Mouse (Mus musculus) CH12.LX (cell line): ENCODE results near the gene Sphkap. TPM values are rescaled to one million over a fixed set of nuclear protein-coding genes. Genes with fewer than 3 reads are reported as not detected.

Source experiments
- DNase-seq: peaks from one replicate; pipeline ENCODE4 v3.0.0-alpha.2; 2013; ENCODE audit errors: extremely low read depth
- H3K27ac ChIP-seq: 2 replicates; pipeline ENCODE4 v1.5.1; 2012; ENCODE audit warnings: low read depth, mild to moderate bottlenecking, control low read depth, moderate library complexity; ENCODE audit not compliant: insufficient read depth
- H3K27me3 ChIP-seq: replicated peaks from 2 replicates; pipeline ENCODE3; 2012; ENCODE audit warnings: inconsistent platforms
- H3K36me3 ChIP-seq, 2 experiments: replicated peaks in 1 of 2; 2 replicates each; pipeline versions ENCODE3 to v1.6.1; 2012; ENCODE audit warnings: inconsistent platforms in 1 of 2, low read length in 1 of 2, mild to moderate bottlenecking in 1 of 2, mixed read lengths in 1 of 2, moderate library complexity in 1 of 2; ENCODE audit not compliant: control insufficient read depth in 1 of 2, insufficient read depth in 1 of 2
- H3K4me1 ChIP-seq, 2 experiments: 2 replicates each; pipeline ENCODE4 v1.6.1; 2012; ENCODE audit warnings: inconsistent platforms in 1 of 2, moderate library complexity in 1 of 2; ENCODE audit not compliant: insufficient read depth in 2 of 2, control insufficient read depth in 1 of 2
- H3K4me2 ChIP-seq: 2 replicates; pipeline ENCODE4 v1.6.1; 2012; ENCODE audit warnings: low read depth, mild to moderate bottlenecking, control low read depth; ENCODE audit not compliant: poor library complexity, insufficient read depth, severe bottlenecking
- H3K4me3 ChIP-seq, 3 experiments: fragments of 150-350 bp in 1 of 3; sonication (generic) in 1 of 3; replicated peaks in 1 of 3; 2 replicates each; pipeline versions ENCODE3 to v1.5.1; 2011 to 2012; ENCODE audit warnings: low read depth in 2 of 3, low read length in 2 of 3, mild to moderate bottlenecking in 2 of 3, moderate library complexity in 2 of 3, control low read depth in 1 of 3, improper control_type of control experiment in 1 of 3, inconsistent platforms in 1 of 3, mixed read lengths in 1 of 3; ENCODE audit not compliant: poor library complexity in 1 of 3
- H3K79me2 ChIP-seq: replicated peaks from 2 replicates; pipeline ENCODE4 v1.6.1; 2012; ENCODE audit warnings: mild to moderate bottlenecking, moderate library complexity; ENCODE audit not compliant: control insufficient read depth, poor library complexity, insufficient read depth, severe bottlenecking; ENCODE audit errors: extremely low read depth
- H3K9ac ChIP-seq: 2 replicates; pipeline ENCODE4 v1.6.1; 2012; ENCODE audit warnings: low read depth, mild to moderate bottlenecking, control low read depth, moderate library complexity; ENCODE audit not compliant: insufficient read depth
- H3K9me3 ChIP-seq: replicated peaks from 2 replicates; pipeline ENCODE3; 2012; ENCODE audit warnings: low read length, inconsistent platforms, mixed read lengths
- ELF1 ChIP-seq: IDR thresholded peaks from 2 replicates; pipeline ENCODE4 v1.6.1; 2014; ENCODE audit warnings: low read depth, mild to moderate bottlenecking, inconsistent platforms, low read length, improper control_type of control experiment
- MYC ChIP-seq: IDR thresholded peaks from 2 replicates; pipeline ENCODE4 v1.6.1; 2011; ENCODE audit warnings: low read depth, mild to moderate bottlenecking, improper control_type of control experiment, low read length
- POLR2AphosphoS2 ChIP-seq: IDR thresholded peaks from 2 replicates; pipeline ENCODE4 v1.6.1; 2011; ENCODE audit warnings: low read depth, low read length, improper control_type of control experiment
- RCOR1 ChIP-seq: conservative IDR thresholded peaks from 2 replicates; pipeline ENCODE4 v1.6.1; 2012; ENCODE audit warnings: low read depth, mild to moderate bottlenecking, inconsistent platforms, low read length, improper control_type of control experiment
- SMC3 ChIP-seq: IDR thresholded peaks from 2 replicates; pipeline ENCODE4 v1.6.1; 2011; ENCODE audit warnings: low read depth, low read length, improper control_type of control experiment
- TBP ChIP-seq: conservative IDR thresholded peaks from 2 replicates; pipeline ENCODE4 v1.6.1; 2011; ENCODE audit warnings: low read depth, low read length, improper control_type of control experiment
- ZKSCAN1 ChIP-seq: IDR thresholded peaks from 2 replicates; pipeline ENCODE4 v1.6.1; 2012; ENCODE audit warnings: low read depth, inconsistent platforms, low read length, improper control_type of control experiment, borderline replicate concordance
- dilution Hi-C: fragments of 300-500 bp; cut with MboI; formaldehyde crosslinking; loops from 2 replicates; pipeline ENCODE4 v1.14.3; 2020; ENCODE audit warnings: low sequenced_read_pairs; ENCODE audit not compliant: extremely low pct_unique_long_range_greater_than_20kb, extremely low pct_ligation_motif_present
- in situ Hi-C: fragments of 300-500 bp; cut with MboI; formaldehyde crosslinking; loops from 3 replicates; pipeline ENCODE4 v1.14.3; 2019; ENCODE audit warnings: low sequenced_read_pairs, low pct_ligation_motif_present, low pct_unique_long_range_greater_than_20kb, mixed read lengths
- polyA plus RNA-seq: library from polyadenylated mRNA; unstranded; fragments of >175 nt; gene quantifications from 2 replicates; pipeline ENCODE4 v1.2.1, GENCODE M21; 2012; ENCODE audit warnings: low read depth; ENCODE audit not compliant: insufficient read length
- total RNA-seq, 2 experiments: library from RNA; depleted of rRNA; stranded (reverse); fragments of 300-350 nt in 1 of 2; fragments of >200 nt in 1 of 2; gene quantifications; 2 replicates each; pipeline ENCODE4 v1.2.3; 2012 to 2014

Gene Sphkap
- total and polyA plus RNA-seq, 3 experiments, result not detected

- Histone ChIP-seq H3K36me3 (no peaks in the 10 kb centered on the region), H3K9me3 (no peaks in the 10 kb centered on the region), H3K27me3 (no peaks in the 10 kb centered on the region), H3K27ac (no peak overlapping the region), H3K9ac (no peak overlapping the region), H3K4me2 (no peak overlapping the region), H3K4me3 (no peak overlapping the region), H3K79me2 (no peaks in the 10 kb centered on the region), H3K4me1 (no peaks in the 10 kb centered on the region; a peak in 1 of 4 replicates)
- no peak for DNase-seq
- in situ Hi-C loops (no loop called here), dilution Hi-C loops (no loop called here)
- no peak for TF ChIP-seq ZKSCAN1
- TF ChIP-seq ELF1, result no peak
- TF ChIP-seq MYC, result no peak
- TF ChIP-seq POLR2AphosphoS2, result no peak
Measured at GRCm38 (mm10) chr1:83248235-83248746, 159.7 kb downstream of the Sphkap start.

GRCm38 (mm10) chr1:83227946-83228345, 180.1 kb downstream of the Sphkap start:
- Histone ChIP-seq H3K27ac (no peak overlapping the region), H3K27me3 (no peaks in the 10 kb centered on the region), H3K4me2 (no peak overlapping the region), H3K4me3 (no peak overlapping the region), H3K9me3 (no peaks in the 10 kb centered on the region), H3K36me3 (no peaks in the 10 kb centered on the region), H3K79me2 (no peaks in the 10 kb centered on the region; the same call in 1 of the 2 replicates), H3K4me1 (no peaks in the 10 kb centered on the region), H3K9ac (no peak overlapping the region)
- TF ChIP-seq ZKSCAN1 (no peak), RCOR1 (no peak), TBP (no peak), MYC (no peak), SMC3 (no peak)
- DNase-seq, result no peak
- dilution Hi-C loops (no loop called here), in situ Hi-C loops (no loop called here)

- DNase-seq, result no peak
- dilution Hi-C loops, result no loop called here
- no peak overlapping the region for H3K4me3 ChIP-seq
- H3K9me3 ChIP-seq, result peaks cover 3% of the 10 kb centered on the region
- in situ Hi-C loops, result loop anchor here (25.0 kb wide), 1 partner anchor 488 kb away; no protein-coding TSS in a partner anchor
- H3K4me1 ChIP-seq, result no peaks in the 10 kb centered on the region
- H3K36me3 ChIP-seq, result no peaks in the 10 kb centered on the region
- no peak overlapping the region for H3K9ac ChIP-seq
- no peak overlapping the region for H3K27ac ChIP-seq
- no peaks in the 10 kb centered on the region for H3K27me3 ChIP-seq
- H3K79me2 ChIP-seq, result no peaks in the 10 kb centered on the region; the same call in 1 of the 2 replicates
- no peak overlapping the region for H3K4me2 ChIP-seq
- TF ChIP-seq ELF1, result no peak
- TF ChIP-seq SMC3, result no peak
- no peak for TF ChIP-seq POLR2AphosphoS2
Measured at GRCm38 (mm10) chr1:83224423-83224960, 183.5 kb downstream of the Sphkap start.
